Mouse (Mus musculus): ENCODE data around the gene Fhad1. TPM values are rescaled to one million over a fixed set of nuclear protein-coding genes. Genes with fewer than 3 reads are reported as not detected.
"Not testable (repeated sequence)": the region's sequence is repeated elsewhere in the genome, so short reads cannot be mapped to it uniquely, and the experiment has no call there.

Fhad1 gene
- polyA plus RNA-seq, 1 experiment from 2014 or later: 1.2 TPM

DNA sequence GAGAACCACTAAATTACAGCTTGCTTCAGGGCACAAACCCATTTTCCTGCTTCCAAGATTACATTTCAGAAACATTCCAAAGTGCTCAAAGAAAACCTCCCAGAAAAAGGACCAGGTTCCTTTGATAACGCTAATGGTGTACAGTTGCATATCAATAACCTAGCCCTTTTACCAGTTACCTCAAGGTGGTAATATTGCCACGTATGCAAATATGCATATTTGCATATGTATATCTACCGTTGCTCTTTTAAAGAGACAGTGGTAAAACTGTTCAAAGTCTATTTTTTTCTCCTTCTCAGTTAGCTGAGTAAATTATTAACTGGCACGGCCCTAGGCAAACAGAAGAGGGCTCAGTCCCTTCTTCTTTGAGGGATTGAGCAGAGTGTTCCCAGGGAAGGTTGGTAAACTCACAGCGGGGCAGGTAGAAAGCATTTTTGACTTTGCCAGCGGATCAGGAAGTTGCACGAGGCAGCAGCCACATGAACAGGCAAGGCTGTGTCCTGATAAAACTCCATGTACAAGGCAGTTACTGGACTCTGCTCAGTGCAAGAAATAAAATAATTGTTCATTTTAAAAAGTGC lies 15.3 kb downstream of the Fhad1 start:
- Histone ChIP-seq H3K27me3 (replicated peaks; ENCODE audit: control insufficient read depth, insufficient read depth, low read length) (no peaks in the 10 kb centered on the region), H3K27ac (ENCODE audit: low read depth, low read length) (peak overlapping the region; percentile 88), H3K4me2 (replicated peaks; ENCODE audit: low read depth) (no peak overlapping the region; the same call in 1 of the 2 replicates), H3K4me1 (replicated peaks; ENCODE audit: control insufficient read depth, insufficient read depth, low read length) (peaks cover 5% of the 10 kb centered on the region; the same call in 1 of the 2 replicates), H3K36me3 (ENCODE audit: control insufficient read depth, insufficient read depth) (no peaks in the 10 kb centered on the region), H3K9me3 (ENCODE audit: control insufficient read depth) (no peaks in the 10 kb centered on the region), H3K9ac (ENCODE audit: low read depth, low read length) (no peak overlapping the region), H3K4me3 (ENCODE audit: low read depth, low read length) (no peak overlapping the region)
- 26% methylated on average over 7 of the region's 7 CpGs for WGBS
- ATAC-seq: peak; percentile 86
- no peak for TF ChIP-seq CTCF (IDR thresholded peaks at IDR 0.05; ENCODE audit: low read depth)

DNA sequence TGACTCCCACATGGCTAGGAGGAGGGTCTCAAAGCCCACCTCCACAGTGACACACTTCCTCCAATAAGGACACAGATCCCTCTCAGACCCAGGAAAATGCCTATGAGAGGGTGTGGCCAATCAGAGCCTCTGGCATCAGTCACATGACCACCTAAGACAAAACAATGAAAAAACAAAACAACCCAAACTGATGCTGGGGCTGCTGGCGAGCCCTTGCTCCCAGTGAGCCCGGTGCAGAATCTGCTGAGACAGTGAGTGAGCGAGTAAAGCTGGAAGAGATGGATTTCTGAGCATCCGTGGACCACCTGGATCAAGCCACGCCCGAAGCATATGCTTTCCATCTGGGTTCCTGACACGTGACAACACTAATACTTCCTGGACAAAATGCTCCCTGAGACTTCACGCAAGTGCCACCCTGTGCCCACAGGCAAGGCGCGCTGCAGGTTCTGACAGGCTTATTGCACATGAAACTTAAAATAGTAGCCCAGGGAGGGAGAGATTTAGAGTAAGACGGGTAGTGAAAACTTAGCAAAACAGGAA lies 16.5 kb downstream of the Fhad1 start:
- 0 out of 2 replicates have a peak, but pooled peaks have one; percentile 17 for ATAC-seq
- Histone ChIP-seq H3K27ac (ENCODE audit: low read depth, low read length) (peak overlapping the region; percentile 58), H3K9me3 (ENCODE audit: control insufficient read depth) (no peaks in the 10 kb centered on the region), H3K4me1 (replicated peaks; ENCODE audit: control insufficient read depth, insufficient read depth, low read length) (peaks cover 2% of the 10 kb centered on the region; the same call in 1 of the 2 replicates), H3K9ac (ENCODE audit: low read depth, low read length) (no peak overlapping the region), H3K4me3 (ENCODE audit: low read depth, low read length) (no peak overlapping the region), H3K36me3 (ENCODE audit: control insufficient read depth, insufficient read depth) (no peaks in the 10 kb centered on the region), H3K4me2 (replicated peaks; ENCODE audit: low read depth) (peak overlapping the region; percentile 37; the same call in 1 of the 2 replicates), H3K27me3 (replicated peaks; ENCODE audit: control insufficient read depth, insufficient read depth, low read length) (no peaks in the 10 kb centered on the region)
- TF ChIP-seq CTCF (IDR thresholded peaks at IDR 0.05; ENCODE audit: low read depth): no peak
- WGBS: 29% methylated on average over 11 of the region's 11 CpGs

DNA sequence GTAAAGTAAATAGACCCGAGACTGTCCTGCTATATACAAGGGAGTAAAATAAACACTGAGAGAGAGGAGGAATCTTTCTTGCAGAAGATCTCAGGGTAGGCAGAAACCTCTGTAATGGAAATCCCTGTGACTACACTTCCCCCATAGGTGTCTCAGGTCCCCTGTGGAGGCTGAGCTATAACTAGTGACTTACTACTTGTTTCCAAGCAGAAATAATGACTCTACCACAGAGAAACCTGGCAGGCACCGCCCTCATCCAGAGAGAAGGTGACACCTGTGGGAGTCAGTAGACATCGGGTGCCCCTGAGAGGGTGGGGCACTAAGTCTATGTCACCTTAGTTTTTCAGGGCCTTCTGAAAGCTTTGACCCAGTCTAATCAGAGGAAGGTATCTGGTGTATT lies 18.0 kb downstream of the Fhad1 start:
- no peak overlapping the region for H3K9ac ChIP-seq (ENCODE audit: low read depth, low read length)
- H3K27ac ChIP-seq (ENCODE audit: low read depth, low read length): peak overlapping the region; percentile 31; the same call in 1 of the 2 replicates
- no peaks in the 10 kb centered on the region for H3K27me3 ChIP-seq (replicated peaks; ENCODE audit: control insufficient read depth, insufficient read depth, low read length)
- no peaks in the 10 kb centered on the region for H3K9me3 ChIP-seq (ENCODE audit: control insufficient read depth)
- WGBS: 29% methylated on average over 3 of the region's 3 CpGs
- H3K4me2 ChIP-seq (replicated peaks; ENCODE audit: low read depth): no peak overlapping the region
- no peaks in the 10 kb centered on the region; the same call in 1 of the 2 replicates for H3K4me1 ChIP-seq (replicated peaks; ENCODE audit: control insufficient read depth, insufficient read depth, low read length)
- ATAC-seq: no peak
- H3K4me3 ChIP-seq (ENCODE audit: low read depth, low read length): no peak overlapping the region
- no peak for TF ChIP-seq CTCF (IDR thresholded peaks at IDR 0.05; ENCODE audit: low read depth)
- no peaks in the 10 kb centered on the region for H3K36me3 ChIP-seq (ENCODE audit: control insufficient read depth, insufficient read depth)

DNA sequence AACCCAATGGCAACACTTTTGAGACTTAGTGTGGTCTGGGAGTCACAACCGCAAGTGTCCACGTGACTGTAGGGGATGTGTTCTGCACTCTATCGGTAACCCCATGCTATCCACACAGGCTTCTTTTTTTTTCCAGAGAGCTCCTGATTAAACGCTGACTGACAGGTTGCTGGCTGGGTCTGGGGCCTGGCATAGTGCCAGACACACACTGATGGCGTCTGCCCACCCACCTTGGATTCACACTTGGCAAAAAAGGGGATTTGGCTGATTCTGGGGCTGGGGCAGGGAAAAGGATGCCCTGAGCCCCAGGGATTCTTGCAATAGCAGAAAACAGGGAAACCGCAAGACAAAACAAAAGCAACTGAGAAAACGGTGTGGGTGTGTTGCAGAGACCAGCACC lies 18.8 kb downstream of the Fhad1 start:
- Histone ChIP-seq H3K36me3 (ENCODE audit: control insufficient read depth, insufficient read depth) (no peaks in the 10 kb centered on the region), H3K4me3 (ENCODE audit: low read depth, low read length) (no peak overlapping the region), H3K27me3 (replicated peaks; ENCODE audit: control insufficient read depth, insufficient read depth, low read length) (no peaks in the 10 kb centered on the region), H3K4me2 (replicated peaks; ENCODE audit: low read depth) (no peak overlapping the region), H3K9me3 (ENCODE audit: control insufficient read depth) (no peaks in the 10 kb centered on the region), H3K4me1 (replicated peaks; ENCODE audit: control insufficient read depth, insufficient read depth, low read length) (no peaks in the 10 kb centered on the region; the same call in 1 of the 2 replicates), H3K9ac (ENCODE audit: low read depth, low read length) (no peak overlapping the region), H3K27ac (ENCODE audit: low read depth, low read length) (no peak overlapping the region)
- WGBS: 58% methylated on average over 7 of the region's 7 CpGs
- no peak for TF ChIP-seq CTCF (IDR thresholded peaks at IDR 0.05; ENCODE audit: low read depth)
- ATAC-seq: no peak

DNA sequence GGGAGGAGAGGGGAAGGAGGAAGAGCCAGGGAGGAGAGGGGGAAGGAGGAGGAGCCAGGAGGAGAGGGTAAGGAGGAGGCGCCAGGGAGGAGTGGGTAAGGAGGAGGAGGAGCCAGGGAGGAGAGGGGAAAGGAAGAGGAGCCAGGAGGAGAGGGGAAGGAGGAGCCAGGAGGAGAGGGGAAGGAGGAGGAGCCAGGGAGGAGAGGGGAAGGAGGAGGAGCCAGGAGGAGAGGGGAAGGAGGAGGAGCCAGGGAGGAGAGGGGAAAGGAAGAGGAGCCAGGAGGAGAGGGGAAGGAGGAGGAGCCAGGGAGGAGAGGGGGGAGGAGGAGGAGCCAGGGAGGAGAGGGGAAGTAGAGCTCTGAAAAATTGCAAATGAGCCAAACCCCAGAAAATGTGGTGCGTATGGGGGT lies 20.8 kb downstream of the Fhad1 start:
- not testable (repeated sequence) for H3K27ac ChIP-seq (ENCODE audit: low read depth, low read length); H3K27me3 ChIP-seq (replicated peaks; ENCODE audit: control insufficient read depth, insufficient read depth, low read length); H3K4me2 ChIP-seq (replicated peaks; ENCODE audit: low read depth); H3K9ac ChIP-seq (ENCODE audit: low read depth, low read length); ATAC-seq; H3K9me3 ChIP-seq (ENCODE audit: control insufficient read depth); H3K4me3 ChIP-seq (ENCODE audit: low read depth, low read length); H3K4me1 ChIP-seq (replicated peaks; ENCODE audit: control insufficient read depth, insufficient read depth, low read length); H3K36me3 ChIP-seq (ENCODE audit: control insufficient read depth, insufficient read depth)
- WGBS: 63% methylated on average over 2 of the region's 2 CpGs

DNA sequence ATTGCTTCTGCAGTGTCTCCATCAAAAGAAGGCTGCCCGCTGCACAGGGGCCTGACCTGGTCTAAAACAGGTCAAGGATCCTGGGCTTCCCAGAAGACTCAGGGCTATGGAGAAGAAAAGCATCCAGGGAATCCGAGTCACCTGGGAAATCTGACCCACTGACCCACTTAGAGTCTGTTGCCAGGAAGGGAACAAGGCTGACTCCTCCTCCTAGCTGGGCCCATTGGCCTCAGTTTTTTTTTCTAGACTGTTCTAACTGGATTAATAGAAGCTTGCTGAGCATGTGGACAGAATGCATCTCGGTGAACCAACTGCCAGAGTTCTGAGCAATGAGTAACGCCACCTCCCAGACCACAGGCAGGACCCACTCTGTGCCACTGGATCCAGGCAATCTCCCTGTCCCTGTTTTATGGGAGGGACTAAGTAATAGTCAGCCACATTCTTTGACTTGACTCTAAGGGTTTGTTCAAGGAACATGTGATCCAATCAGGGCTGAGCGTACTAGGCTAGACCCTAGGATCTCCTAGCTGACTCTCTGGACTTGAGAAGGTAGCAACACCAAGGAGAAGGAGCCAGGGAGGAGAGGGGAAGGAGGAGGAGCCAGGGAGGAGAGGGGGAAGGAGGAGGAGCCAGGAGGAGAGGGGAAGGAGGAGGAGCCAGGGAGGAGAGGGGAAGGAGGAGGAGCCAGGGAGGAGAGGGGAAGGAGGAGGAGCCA lies 21.4 kb downstream of the Fhad1 start:
- no peak overlapping the region for H3K27ac ChIP-seq (ENCODE audit: low read depth, low read length)
- no peaks in the 10 kb centered on the region; the same call in 1 of the 2 replicates for H3K4me1 ChIP-seq (replicated peaks; ENCODE audit: control insufficient read depth, insufficient read depth, low read length)
- H3K4me3 ChIP-seq (ENCODE audit: low read depth, low read length): no peak overlapping the region
- 75% methylated on average over 5 of the region's 5 CpGs for WGBS
- no peak for ATAC-seq
- TF ChIP-seq CTCF (IDR thresholded peaks at IDR 0.05; ENCODE audit: low read depth): no peak
- H3K4me2 ChIP-seq (replicated peaks; ENCODE audit: low read depth): no peak overlapping the region
- no peaks in the 10 kb centered on the region for H3K9me3 ChIP-seq (ENCODE audit: control insufficient read depth)
- H3K36me3 ChIP-seq (ENCODE audit: control insufficient read depth, insufficient read depth): no peaks in the 10 kb centered on the region
- H3K9ac ChIP-seq (ENCODE audit: low read depth, low read length): no peak overlapping the region
- H3K27me3 ChIP-seq (replicated peaks; ENCODE audit: control insufficient read depth, insufficient read depth, low read length): no peaks in the 10 kb centered on the region

Measured in intestine, postnatal 0 days (tissue).